In genomic region chr13:90111681-90112080, GRCm38 (mm10) we compare ENCODE assay signal across 20 mouse cellular contexts. TPM values are rescaled to one million over a fixed set of nuclear protein-coding genes. Genes with fewer than 3 reads are reported as not detected.
DNase-seq lines count a peak whose midpoint lies in the region; ATAC-seq and TF ChIP-seq lines count a peak whose summit lies in the region.
"Had no signal": no experiment of that assay in that cellular context is flagged by ENCODE, and none has a peak within 500 bp of the region (broad histone marks: within the 10 kb centered on the region; RNA-seq: fewer than 3 reads in every experiment).

No protein-coding gene starts in this region.

- no peak for DNase-seq in kidney, postnatal 10 days
- peak; percentile 76 for DNase-seq in kidney, postnatal 0 days (ENCODE audit: low spot score)
- no peak for DNase-seq in kidney, adult 9 months
- peak; percentile 14 for DNase-seq in forelimb bud, embryonic 11.5 days (ENCODE audit: low read depth, low spot score)
- peak; percentile 39 for DNase-seq in mesoderm, embryonic 11.5 days (ENCODE audit: low read depth, low spot score)
- no peak for DNase-seq in left cerebral cortex, postnatal 4 days
- DNase-seq in urinary bladder, postnatal 25 days (ENCODE audit: low spot score) = no peak
- DNase-seq: adrenal gland, adult 8-10 months; adrenal gland, postnatal 14 days; adrenal gland, postnatal 36 days; cerebellum, adult 11-12 months; cerebellum, adult 2 months; cerebellum, adult 9-10 months; cerebellum, postnatal 10 days; cerebellum, postnatal 25 days had no signal

- 0 out of 2 replicates have a peak, but pooled peaks cover 5% of the 10 kb centered on the region for H3K4me1 ChIP-seq in kidney, embryonic 15.5 days
- H3K4me1 ChIP-seq in kidney, postnatal 0 days (replicated peaks; ENCODE audit: insufficient read depth, low read length) = 0 out of 2 replicates have a peak, but pooled peaks cover 3% of the 10 kb centered on the region
- H3K4me1 ChIP-seq: embryonic facial prominence, embryonic 10.5 days; embryonic facial prominence, embryonic 12.5 days; forebrain, embryonic 13.5 days; forebrain, embryonic 15.5 days had no signal

- H3K27me3 ChIP-seq in kidney, embryonic 15.5 days = no peaks in the 10 kb centered on the region
- no peaks in the 10 kb centered on the region for H3K27me3 ChIP-seq in kidney, postnatal 0 days (ENCODE audit: insufficient read depth, low read length)
- H3K27me3 ChIP-seq: embryonic facial prominence, embryonic 12.5 days; forebrain, embryonic 13.5 days; forebrain, embryonic 15.5 days had no signal

- H3K36me3 ChIP-seq in kidney, embryonic 15.5 days = peaks cover 12% of the 10 kb centered on the region
- no peaks in the 10 kb centered on the region for H3K36me3 ChIP-seq in kidney, postnatal 0 days (ENCODE audit: insufficient read depth, low read length)
- H3K36me3 ChIP-seq: embryonic facial prominence, embryonic 12.5 days had no signal

- peak overlapping the region; percentile 15; the same call in 1 of the 2 replicates for H3K27ac ChIP-seq in kidney, embryonic 15.5 days
- H3K27ac ChIP-seq in kidney, postnatal 0 days = no peak overlapping the region
- H3K27ac ChIP-seq: embryonic facial prominence, embryonic 10.5 days; embryonic facial prominence, embryonic 12.5 days; forebrain, embryonic 13.5 days; forebrain, embryonic 15.5 days had no signal

- 36% methylated on average over 1 of the region's 1 CpGs for WGBS in kidney, embryonic 15.5 days
- WGBS in kidney, postnatal 0 days = 28% methylated on average over 1 of the region's 1 CpGs

- no peak overlapping the region for H3K4me3 ChIP-seq in kidney, embryonic 15.5 days (replicated peaks)
- H3K4me3 ChIP-seq in kidney, postnatal 0 days (replicated peaks; ENCODE audit: low read depth, low read length) = no peak overlapping the region
- H3K4me3 ChIP-seq: embryonic facial prominence, embryonic 10.5 days; embryonic facial prominence, embryonic 12.5 days; forebrain, embryonic 13.5 days; forebrain, embryonic 15.5 days had no signal

- peak; percentile 38 for ATAC-seq in kidney, embryonic 15.5 days (replicated peaks; ENCODE audit: low FRiP score)
- ATAC-seq in kidney, postnatal 0 days (replicated peaks; ENCODE audit: low FRiP score, low read depth) = no peak
- ATAC-seq: forebrain, embryonic 13.5 days; forebrain, embryonic 15.5 days had no signal

- H3K9ac ChIP-seq in kidney, embryonic 15.5 days = no peak overlapping the region
- no peak overlapping the region for H3K9ac ChIP-seq in kidney, postnatal 0 days (ENCODE audit: low read depth, low read length)
- H3K9ac ChIP-seq: embryonic facial prominence, embryonic 12.5 days; forebrain, embryonic 13.5 days; forebrain, embryonic 15.5 days had no signal

- H3K9me3 ChIP-seq in kidney, embryonic 15.5 days (replicated peaks) = no peaks in the 10 kb centered on the region
- no peaks in the 10 kb centered on the region for H3K9me3 ChIP-seq in kidney, postnatal 0 days (replicated peaks; ENCODE audit: low read length)
- H3K9me3 ChIP-seq: embryonic facial prominence, embryonic 10.5 days; embryonic facial prominence, embryonic 12.5 days; forebrain, embryonic 13.5 days; forebrain, embryonic 15.5 days had no signal

- intact Hi-C loops in left cerebral cortex, postnatal 4 days (cut with DNase I) = no loop called here

- H3K4me2 ChIP-seq in kidney, embryonic 15.5 days = no peak overlapping the region
- H3K4me2 ChIP-seq in kidney, postnatal 0 days (ENCODE audit: low read length) = no peak overlapping the region
- H3K4me2 ChIP-seq: embryonic facial prominence, embryonic 12.5 days; forebrain, embryonic 13.5 days; forebrain, embryonic 15.5 days had no signal

- TF ChIP-seq CTCF in kidney, postnatal 0 days (IDR thresholded peaks at IDR 0.05; ENCODE audit: low read depth) = no peak

RNA-seq across cellular contexts. Expression of gene Xrcc4, which starts 22.3 kb away (rescaled TPM):
- polyA plus RNA-seq in kidney, embryonic 15.5 days (2015; fragmentation: Nextera tagmentation; extraction: Ambion mirVana) = 12.8 and 14.6 TPM in 2 replicates
- 19.9 and 20.8 TPM in 2 replicates for polyA plus RNA-seq in kidney, postnatal 0 days (2015; fragmentation: Nextera tagmentation; extraction: Ambion mirVana)
- 10 to 100 TPM; 12.4 to 17.7 TPM for total RNA-seq in left cerebral cortex, postnatal 4 days (2021)

RNA-seq across cellular contexts. Expression of gene Tmem167, which starts 22.8 kb away (rescaled TPM):
- 64.6 and 70.4 TPM in 2 replicates for polyA plus RNA-seq in kidney, embryonic 15.5 days (2015; fragmentation: Nextera tagmentation; extraction: Ambion mirVana)
- 63.4 and 66.2 TPM in 2 replicates for polyA plus RNA-seq in kidney, postnatal 0 days (2015; fragmentation: Nextera tagmentation; extraction: Ambion mirVana)
- total RNA-seq in left cerebral cortex, postnatal 4 days (2021) = 10 to 100 TPM; 34.8 to 38.9 TPM

Comparison
In these comparisons a context has a peak if more than half of its experiments do, and no peak if none do; other contexts are left out.
1. DNase-seq: peak in kidney, postnatal 0 days (single experiment), forelimb bud, embryonic 11.5 days (single experiment) and mesoderm, embryonic 11.5 days (single experiment); none in kidney, postnatal 10 days (single experiment), kidney, adult 9 months (single experiment), left cerebral cortex, postnatal 4 days (single experiment) and urinary bladder, postnatal 25 days (single experiment).